8 mouse cellular contexts compared by ENCODE assay signal in genomic region chr1:153185828-153186803, GRCm38 (mm10). TPM values are rescaled to one million over a fixed set of nuclear protein-coding genes. Genes with fewer than 3 reads are reported as not detected.
DNase-seq lines count a peak whose midpoint lies in the region; ATAC-seq and TF ChIP-seq lines count a peak whose summit lies in the region.

Gene Lamc2 (minus strand): TSS chr1:153186447.

- H3K4me3 ChIP-seq in heart, embryonic 10.5 days = peak within 1 kb of the TSS; percentile 64
- peak within 1 kb of the TSS; percentile 50 for H3K4me3 ChIP-seq in kidney, embryonic 16.5 days (ENCODE audit: low read length)
- H3K4me3 ChIP-seq in lung, postnatal 0 days (ENCODE audit: low read depth, low read length) = peak within 1 kb of the TSS; percentile 44
- peak within 1 kb of the TSS; percentile 66 for H3K4me3 ChIP-seq in testis, adult 2 months (ENCODE audit: control insufficient read depth, low read depth, low read length)

- peaks cover 30% of the 10 kb centered on the region for H3K27me3 ChIP-seq in heart, embryonic 10.5 days (ENCODE audit: insufficient read depth, poor library complexity, severe bottlenecking)
- peaks cover 11% of the 10 kb centered on the region; the same call in 1 of the 2 replicates for H3K27me3 ChIP-seq in kidney, embryonic 16.5 days (ENCODE audit: insufficient read depth, low read length)
- H3K27me3 ChIP-seq in lung, postnatal 0 days (replicated peaks; ENCODE audit: insufficient read depth, low read length) = 0 out of 2 replicates have a peak, but pooled peaks cover 5% of the 10 kb centered on the region
- 0 out of 2 replicates have a peak, but pooled peaks cover 2% of the 10 kb centered on the region for H3K27me3 ChIP-seq in testis, adult 2 months (ENCODE audit: control insufficient read depth, insufficient read depth, low read length)

- no peak for TF ChIP-seq EP300 in lung, postnatal 0 days (IDR thresholded peaks at IDR 0.05)

- H3K36me3 ChIP-seq in heart, embryonic 10.5 days = no peaks in the 10 kb centered on the region
- H3K36me3 ChIP-seq in kidney, embryonic 16.5 days (ENCODE audit: insufficient read depth, low read length) = no peaks in the 10 kb centered on the region
- H3K36me3 ChIP-seq in lung, postnatal 0 days (ENCODE audit: insufficient read depth, low read length) = no peaks in the 10 kb centered on the region
- no peaks in the 10 kb centered on the region for H3K36me3 ChIP-seq in testis, adult 2 months (ENCODE audit: control insufficient read depth, insufficient read depth, low read length)

- H3K27ac ChIP-seq in heart, embryonic 10.5 days = peak within 1 kb of the TSS; percentile 84
- H3K27ac ChIP-seq in kidney, embryonic 16.5 days (ENCODE audit: low read length) = peak within 1 kb of the TSS; percentile 86
- H3K27ac ChIP-seq in lung, postnatal 0 days (ENCODE audit: low read length) = peak within 1 kb of the TSS; percentile 88
- H3K27ac ChIP-seq in testis, adult 2 months (ENCODE audit: control insufficient read depth, insufficient read depth, low read depth, low read length) = no peak within 1 kb of the TSS

- H3K4me1 ChIP-seq in heart, embryonic 10.5 days = peaks cover 23% of the 10 kb centered on the region
- H3K4me1 ChIP-seq in kidney, embryonic 16.5 days (ENCODE audit: insufficient read depth, low read length) = peaks cover 31% of the 10 kb centered on the region
- H3K4me1 ChIP-seq in lung, postnatal 0 days (ENCODE audit: insufficient read depth, low read depth, low read length) = 0 out of 2 replicates have a peak, but pooled peaks cover 7% of the 10 kb centered on the region
- peaks cover 7% of the 10 kb centered on the region for H3K4me1 ChIP-seq in testis, adult 2 months (ENCODE audit: control insufficient read depth, insufficient read depth, low read length)

- ATAC-seq in frontal cortex, adult (ENCODE audit: low TSS enrichment) = peak; percentile 73
- peak; percentile 85 for ATAC-seq in kidney, embryonic 16.5 days (ENCODE audit: low FRiP score, low TSS enrichment)
- peak; percentile 95 for ATAC-seq in lung, postnatal 0 days
- ATAC-seq in megakaryocyte-erythroid progenitor cell, adult 5-6 weeks (replicated peaks; ENCODE audit: low FRiP score, low TSS enrichment, poor library complexity, severe bottlenecking) = no peak

- no peak for DNase-seq in frontal cortex, postnatal 25 days (ENCODE audit: low spot score in 2 of 2)
- peak; percentile 10 for DNase-seq in cerebellum, adult 11-12 months
- no peak for DNase-seq in heart, embryonic 10.5 days (ENCODE audit: low spot score)
- peak; percentile 89 for DNase-seq in lung, postnatal 0 days (ENCODE audit: low spot score)

- no peak for TF ChIP-seq CTCF in lung, postnatal 0 days (IDR thresholded peaks at IDR 0.05)
- TF ChIP-seq CTCF in testis, adult 2 months (IDR thresholded peaks at IDR 0.05; ENCODE audit: control insufficient read depth, insufficient read depth, insufficient replicate concordance, low read depth, low read length) = no peak

- no peak for TF ChIP-seq POLR2A in testis, adult 2 months (IDR thresholded peaks at IDR 0.05; ENCODE audit: control insufficient read depth, low read depth, low read length)

- H3K9me3 ChIP-seq in heart, embryonic 10.5 days = no peaks in the 10 kb centered on the region
- H3K9me3 ChIP-seq in kidney, embryonic 16.5 days (ENCODE audit: low read length) = no peaks in the 10 kb centered on the region
- H3K9me3 ChIP-seq in lung, postnatal 0 days (ENCODE audit: low read length) = no peaks in the 10 kb centered on the region

- peak within 1 kb of the TSS; percentile 79 for H3K4me2 ChIP-seq in kidney, embryonic 16.5 days (replicated peaks; ENCODE audit: low read depth, low read length)
- H3K4me2 ChIP-seq in lung, postnatal 0 days (replicated peaks; ENCODE audit: low read depth, low read length) = peak within 1 kb of the TSS; percentile 68

- 3% methylated on average over 46 of the region's 46 CpGs for WGBS in heart, embryonic 10.5 days
- WGBS in kidney, embryonic 16.5 days = 3% methylated on average over 45 of the region's 46 CpGs
- WGBS in lung, postnatal 0 days = 6% methylated on average over 40 of the region's 46 CpGs

- peak within 1 kb of the TSS; percentile 71 for H3K9ac ChIP-seq in kidney, embryonic 16.5 days (replicated peaks; ENCODE audit: low read length)
- peak within 1 kb of the TSS; percentile 59 for H3K9ac ChIP-seq in lung, postnatal 0 days (replicated peaks; ENCODE audit: low read depth)

RNA-seq across cellular contexts. Expression of gene Lamc2, which starts in this region (rescaled TPM):
- 4.9 and 5.6 TPM in 2 replicates for polyA plus RNA-seq in heart, embryonic 10.5 days (2016; fragmentation: Nextera tagmentation; extraction: Ambion mirVana)
- 55.5 and 57.4 TPM in 2 replicates for polyA plus RNA-seq in kidney, embryonic 16.5 days (2015; fragmentation: Nextera tagmentation; extraction: Ambion mirVana)
- polyA plus RNA-seq in lung, postnatal 0 days (2015; fragmentation: Nextera tagmentation; extraction: Ambion mirVana) = 62.9 and 69.0 TPM in 2 replicates
- polyA plus RNA-seq in testis, adult 2 months (2012; rRNA removed) = 0.94 and 1.8 TPM in 2 replicates
- total RNA-seq in megakaryocyte-erythroid progenitor cell, adult 5-6 weeks (2014; fragmentation: Nextera tagmentation) = not detected in 2 replicates
- not detected in 2 replicates for total RNA-seq in megakaryocyte-erythroid progenitor cell, adult 5-6 weeks (2017)

Comparison
In these comparisons a context has a peak if more than half of its experiments do, and no peak if none do; other contexts are left out.
1. DNase-seq: peak in cerebellum, adult 11-12 months (single experiment) and lung, postnatal 0 days (single experiment); none in frontal cortex, postnatal 25 days (0 of 2) and heart, embryonic 10.5 days (single experiment).
2. Peak in every context shown above with its lines, with median percentiles within 50 percentile points of each other: H3K4me3 ChIP-seq.